30 mouse cellular contexts compared by ENCODE assay signal in genomic region chr5:122230816-122231215, GRCm38 (mm10). TPM values are rescaled to one million over a fixed set of nuclear protein-coding genes. Genes with fewer than 3 reads are reported as not detected.
DNase-seq lines count a peak whose midpoint lies in the region; ATAC-seq and TF ChIP-seq lines count a peak whose summit lies in the region.
"Had no signal": no experiment of that assay in that cellular context is flagged by ENCODE, and none has a peak within 500 bp of the region (broad histone marks: within the 10 kb centered on the region; RNA-seq: fewer than 3 reads in every experiment).

No protein-coding gene starts in this region.

- H3K9ac ChIP-seq in neural tube, embryonic 12.5 days: 0 out of 2 replicates have a peak overlapping the region, but pooled peaks have one; percentile 17
- H3K9ac ChIP-seq in CH12.LX (ENCODE audit: insufficient read depth, low read depth): peak overlapping the region; percentile 7; the same call in 1 of the 2 replicates
- H3K9ac ChIP-seq: embryonic facial prominence, embryonic 13.5 days; forebrain, embryonic 15.5 days; heart, embryonic 12.5 days; limb, embryonic 15.5 days; liver, embryonic 14.5 days; lung, embryonic 14.5 days; stomach, embryonic 15.5 days had no signal

- no peak for TF ChIP-seq POLR2A in CH12.LX (IDR thresholded peaks at IDR 0.05; ENCODE audit: low read depth, low read length)

- no peak overlapping the region for H3K4me3 ChIP-seq in neural tube, embryonic 12.5 days
- H3K4me3 ChIP-seq in CH12.LX (replicated peaks in 1 of 3; ENCODE audit: low read depth in 2 of 3, low read length in 2 of 3, poor library complexity in 1 of 3): no peak overlapping the region
- H3K4me3 ChIP-seq: embryonic facial prominence, embryonic 13.5 days; forebrain, embryonic 15.5 days; heart, embryonic 12.5 days; hindbrain, embryonic 10.5 days; limb, embryonic 15.5 days; stomach, embryonic 15.5 days had no signal

- H3K79me2 ChIP-seq in CH12.LX (replicated peaks; ENCODE audit: control insufficient read depth, extremely low read depth, insufficient read depth, poor library complexity, severe bottlenecking): peaks cover 10% of the 10 kb centered on the region

- no peaks in the 10 kb centered on the region for H3K36me3 ChIP-seq in neural tube, embryonic 12.5 days
- H3K36me3 ChIP-seq in CH12.LX (replicated peaks in 1 of 2; ENCODE audit: control insufficient read depth in 1 of 2, insufficient read depth in 1 of 2, low read length in 1 of 2): peaks cover 23 to 64% of the 10 kb centered on the region in 2 experiments
- H3K36me3 ChIP-seq: forebrain, embryonic 15.5 days; heart, embryonic 12.5 days; stomach, embryonic 15.5 days had no signal

- WGBS in neural tube, embryonic 12.5 days: 91% methylated on average over 4 of the region's 4 CpGs

- no peak for ATAC-seq in neural tube, embryonic 12.5 days (ENCODE audit: low FRiP score, low read depth)
- ATAC-seq: forebrain, embryonic 15.5 days; hindbrain, embryonic 16.5 days had no signal

- TF ChIP-seq RAD21 in CH12.LX (IDR thresholded peaks at IDR 0.05; ENCODE audit: low read depth, low read length): no peak

- intact Hi-C loops in gastrocnemius, postnatal 14 days (cut with DNase I; ENCODE audit: low total_unique reads): no loop called here

- in situ Hi-C loops in CH12.LX (cut with MboI; ENCODE audit: low pct_ligation_motif_present, low pct_unique_long_range_greater_than_20kb, low sequenced_read_pairs): no loop called here

- dilution Hi-C loops in CH12.LX (cut with MboI; ENCODE audit: extremely low pct_ligation_motif_present, extremely low pct_unique_long_range_greater_than_20kb, low sequenced_read_pairs): no loop called here

- no peaks in the 10 kb centered on the region for H3K27me3 ChIP-seq in neural tube, embryonic 12.5 days (replicated peaks)
- no peaks in the 10 kb centered on the region for H3K27me3 ChIP-seq in CH12.LX (replicated peaks)
- H3K27me3 ChIP-seq: embryonic facial prominence, embryonic 13.5 days; forebrain, embryonic 15.5 days; heart, embryonic 12.5 days; limb, embryonic 15.5 days; stomach, embryonic 15.5 days had no signal

- no peak overlapping the region for H3K27ac ChIP-seq in neural tube, embryonic 12.5 days
- peak overlapping the region; percentile 24 for H3K27ac ChIP-seq in CH12.LX (ENCODE audit: insufficient read depth, low read depth)
- H3K27ac ChIP-seq: embryonic facial prominence, embryonic 13.5 days; forebrain, embryonic 15.5 days; hindbrain, embryonic 10.5 days; kidney, postnatal 0 days; limb, embryonic 15.5 days; liver, embryonic 14.5 days; macrophage; stomach, embryonic 15.5 days had no signal

- no peak for TF ChIP-seq EP300 in CH12.LX (IDR thresholded peaks at IDR 0.05; ENCODE audit: low read length)

- no peak for DNase-seq in neural tube, embryonic 10.5 days (ENCODE audit: extremely low spot score, low spot score)
- DNase-seq in CH12.LX (ENCODE audit: extremely low read depth): no peak
- peak; percentile 84 for DNase-seq in naive thymus-derived CD4-positive, alpha-beta T cell, adult 2 months (ENCODE audit: low read depth)
- peak; percentile 44 for DNase-seq in thymus, postnatal 25 days
- DNase-seq in gastrocnemius, postnatal 14 days: no peak
- no peak for DNase-seq in kidney, postnatal 10 days
- DNase-seq in frontal cortex, postnatal 25 days (ENCODE audit: low spot score in 2 of 2): no peak
- DNase-seq: adrenal gland, postnatal 36 days; cerebellum, adult 2 months; cerebellum, postnatal 36 days; embryo, embryonic 11 days; gastrocnemius, postnatal 10 days; heart, adult 11 months; heart, postnatal 10 days; kidney, adult 18-20 months; left cerebral cortex, postnatal 4 days; lung, embryonic 14.5 days; right cerebral cortex, postnatal 14 days; spleen, adult 18-20 months had no signal

- H3K9me3 ChIP-seq in neural tube, embryonic 12.5 days: peaks cover 6% of the 10 kb centered on the region; the same call in 1 of the 2 replicates
- peaks cover 16% of the 10 kb centered on the region for H3K9me3 ChIP-seq in CH12.LX (replicated peaks; ENCODE audit: low read length)
- H3K9me3 ChIP-seq: limb, embryonic 15.5 days; stomach, embryonic 15.5 days had no signal

- TF ChIP-seq CTCF in CH12.LX (conservative IDR thresholded peaks at IDR 0.05 in 1 of 2, IDR thresholded peaks at IDR 0.05 in 1 of 2; ENCODE audit: low read depth in 2 of 2, low read length in 2 of 2): no peak

- H3K4me1 ChIP-seq in neural tube, embryonic 12.5 days: no peaks in the 10 kb centered on the region
- H3K4me1 ChIP-seq in CH12.LX (ENCODE audit: control insufficient read depth in 1 of 2, insufficient read depth in 2 of 2): peaks cover 31 to 79% of the 10 kb centered on the region in 2 experiments
- H3K4me1 ChIP-seq: stomach, embryonic 15.5 days had no signal

- no peak overlapping the region for H3K4me2 ChIP-seq in neural tube, embryonic 12.5 days (replicated peaks)
- no peak overlapping the region for H3K4me2 ChIP-seq in CH12.LX (ENCODE audit: insufficient read depth, low read depth, poor library complexity, severe bottlenecking)
- H3K4me2 ChIP-seq: embryonic facial prominence, embryonic 13.5 days; forebrain, embryonic 15.5 days; heart, embryonic 12.5 days; limb, embryonic 15.5 days; lung, embryonic 14.5 days; stomach, embryonic 15.5 days had no signal

TF ChIP-seq in CH12.LX, 34 proteins besides CTCF, POLR2A, EP300 and RAD21:
- TF ChIP-seq RCOR1 (conservative IDR thresholded peaks at IDR 0.05; ENCODE audit: low read depth, low read length) (no peak), KAT2A (IDR thresholded peaks at IDR 0.05; ENCODE audit: insufficient replicate concordance, low read length) (no peak), GABPA (IDR thresholded peaks at IDR 0.05; ENCODE audit: insufficient replicate concordance, low read depth, low read length) (no peak), NRF1 (IDR thresholded peaks at IDR 0.05; ENCODE audit: low read depth, low read length) (no peak), SMC3 (IDR thresholded peaks at IDR 0.05; ENCODE audit: low read depth, low read length) (no peak), MYC (IDR thresholded peaks at IDR 0.05; ENCODE audit: low read depth, low read length) (no peak), TCF12 (IDR thresholded peaks at IDR 0.05; ENCODE audit: low read depth, low read length) (no peak), POLR2AphosphoS2 (IDR thresholded peaks at IDR 0.05; ENCODE audit: low read depth, low read length) (no peak), NELFE (IDR thresholded peaks at IDR 0.05; ENCODE audit: low read depth, low read length) (no peak), ZNF384 (IDR thresholded peaks at IDR 0.05; ENCODE audit: low read depth, low read length) (no peak), JUN (IDR thresholded peaks at IDR 0.05; ENCODE audit: insufficient read depth, low read depth, low read length) (no peak), ZKSCAN1 (IDR thresholded peaks at IDR 0.05; ENCODE audit: borderline replicate concordance, low read depth, low read length) (no peak), IRF4 (IDR thresholded peaks at IDR 0.05; ENCODE audit: low read depth, low read length) (no peak), USF1 (IDR thresholded peaks at IDR 0.05; ENCODE audit: low read depth, low read length) (no peak), UBTF (IDR thresholded peaks at IDR 0.05; ENCODE audit: low read depth, low read length) (no peak), ZC3H11A (IDR thresholded peaks at IDR 0.05; ENCODE audit: low read depth, low read length) (no peak), BHLHE40 (IDR thresholded peaks at IDR 0.05; ENCODE audit: low read depth, low read length) (no peak), MXI1 (IDR thresholded peaks at IDR 0.05; ENCODE audit: low read depth, low read length) (no peak), HCFC1 (IDR thresholded peaks at IDR 0.05; ENCODE audit: low read depth, low read length) (no peak)
TF ChIP-seq in CH12.LX: peak in this region for 0.

RNA-seq across cellular contexts. Expression of gene Hvcn1, which starts 24.2 kb away (rescaled TPM):
- polyA plus RNA-seq in neural tube, embryonic 12.5 days (2016; fragmentation: Nextera tagmentation; extraction: Ambion mirVana): 4.5 and 4.9 TPM in 2 replicates
- total RNA-seq in CH12.LX (2012; rRNA removed): 156 and 167 TPM in 2 replicates
- total RNA-seq in CH12.LX (2014; rRNA removed): 132 and 143 TPM in 2 replicates
- 145 and 159 TPM in 2 replicates for polyA plus RNA-seq in CH12.LX (2012; ENCODE audit: insufficient read length, low read depth)
- total RNA-seq in gastrocnemius, postnatal 14 days (2021): 1 to 10 TPM; 1.6 to 2.0 TPM

RNA-seq across cellular contexts. Expression of gene Tctn1, which starts 33.4 kb away (rescaled TPM):
- polyA plus RNA-seq in neural tube, embryonic 12.5 days (2016; fragmentation: Nextera tagmentation; extraction: Ambion mirVana): 4.6 and 4.9 TPM in 2 replicates
- total RNA-seq in CH12.LX (2012; rRNA removed) (7.6 and 8.8 TPM in 2 replicates), CH12.LX (2014; rRNA removed) (2.6 and 2.9 TPM in 2 replicates)
- 3.7 and 4.4 TPM in 2 replicates for polyA plus RNA-seq in CH12.LX (2012; ENCODE audit: insufficient read length, low read depth)
- total RNA-seq in gastrocnemius, postnatal 14 days (2021): 1 to 10 TPM; 2.4 to 3.0 TPM

RNA-seq across cellular contexts. Expression of gene Pptc7, which starts 53.3 kb away (rescaled TPM):
- 10.5 and 10.7 TPM in 2 replicates for polyA plus RNA-seq in neural tube, embryonic 12.5 days (2016; fragmentation: Nextera tagmentation; extraction: Ambion mirVana)
- 17.1 and 19.9 TPM in 2 replicates for total RNA-seq in CH12.LX (2012; rRNA removed)
- total RNA-seq in CH12.LX (2014; rRNA removed): 25.6 and 25.9 TPM in 2 replicates
- polyA plus RNA-seq in CH12.LX (2012; ENCODE audit: insufficient read length, low read depth): 22.2 and 23.6 TPM in 2 replicates
- 10 to 100 TPM; 39.6 to 74.8 TPM for total RNA-seq in gastrocnemius, postnatal 14 days (2021)

Comparison
In these comparisons a context has a peak if more than half of its experiments do, and no peak if none do; other contexts are left out.
1. DNase-seq: peak in naive thymus-derived CD4-positive, alpha-beta T cell, adult 2 months (single experiment) and thymus, postnatal 25 days (single experiment); none in neural tube, embryonic 10.5 days (single experiment), CH12.LX (single experiment), gastrocnemius, postnatal 14 days (single experiment), kidney, postnatal 10 days (single experiment) and frontal cortex, postnatal 25 days (0 of 2).
2. RNA of gene Hvcn1, which starts 24.2 kb away (total RNA-seq): 132 to 167 TPM in CH12.LX; 1.6 to 2.0 TPM in gastrocnemius, postnatal 14 days; every median in the first group is over 10 times any median in the second.